Mouse (Mus musculus): ENCODE data around the gene C2cd4d. TPM values are rescaled to one million over a fixed set of nuclear protein-coding genes. Genes with fewer than 3 reads are reported as not detected.

Gene C2cd4d
- total RNA-seq (2021), result under 1 TPM; 0.32 to 0.82 TPM

- no peak for DNase-seq (ENCODE audit: low spot score in 2 of 2)
- intact Hi-C loops (cut with DNase I), result loop anchor here (10.0 kb wide), 1 partner anchor 243 kb away; no protein-coding TSS in a partner anchor
Observed at GRCm38 (mm10) chr3:94362138-94362537, at the start of gene C2cd4d. Gene C2cd4d (plus strand): TSS chr3:94362438.

DNA sequence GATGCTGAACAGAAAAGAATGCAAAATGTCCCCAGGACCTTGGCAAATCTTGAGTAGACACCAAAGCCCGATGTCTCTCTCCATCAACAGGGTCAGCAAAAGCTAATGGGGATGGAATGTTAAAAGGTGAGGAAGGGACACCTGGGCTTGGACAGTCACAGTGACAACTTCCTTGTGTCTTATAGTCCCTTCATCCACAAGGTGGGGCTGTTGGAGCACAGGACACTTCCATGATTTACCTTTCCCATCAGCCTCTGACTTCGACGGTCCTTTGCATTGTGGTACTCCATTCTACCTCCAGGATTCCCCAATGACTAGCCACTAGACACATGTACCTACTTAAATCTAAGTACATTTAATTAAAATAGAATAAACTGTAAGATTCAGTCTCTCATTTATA lies 33.6 kb upstream of the C2cd4d start:
- DNase-seq (ENCODE audit: low spot score in 2 of 2), result no peak
- intact Hi-C loops (cut with DNase I), result no loop called here

DNA sequence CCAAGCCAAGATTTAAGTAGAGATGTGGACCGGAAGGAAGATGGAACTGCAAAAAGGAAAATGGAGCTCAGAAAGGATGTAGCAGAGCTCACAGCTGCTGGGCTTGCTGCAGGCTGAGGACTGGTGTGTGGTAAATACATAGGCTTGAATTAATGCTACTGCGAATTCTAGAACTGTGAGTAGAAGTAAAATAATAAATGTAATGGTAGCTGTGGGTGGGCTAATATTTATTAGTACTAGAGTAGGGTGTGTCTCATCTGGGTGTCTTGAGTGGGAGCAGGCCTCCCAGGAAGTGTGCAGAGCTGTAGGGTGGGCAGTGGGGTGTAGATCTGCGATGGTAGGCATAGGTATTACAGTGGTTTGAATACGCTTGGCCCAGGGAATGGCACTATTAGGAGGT lies 27.8 kb upstream of the C2cd4d start:
- intact Hi-C loops (cut with DNase I), result no loop called here
- DNase-seq (ENCODE audit: low spot score in 2 of 2), result no peak

DNA sequence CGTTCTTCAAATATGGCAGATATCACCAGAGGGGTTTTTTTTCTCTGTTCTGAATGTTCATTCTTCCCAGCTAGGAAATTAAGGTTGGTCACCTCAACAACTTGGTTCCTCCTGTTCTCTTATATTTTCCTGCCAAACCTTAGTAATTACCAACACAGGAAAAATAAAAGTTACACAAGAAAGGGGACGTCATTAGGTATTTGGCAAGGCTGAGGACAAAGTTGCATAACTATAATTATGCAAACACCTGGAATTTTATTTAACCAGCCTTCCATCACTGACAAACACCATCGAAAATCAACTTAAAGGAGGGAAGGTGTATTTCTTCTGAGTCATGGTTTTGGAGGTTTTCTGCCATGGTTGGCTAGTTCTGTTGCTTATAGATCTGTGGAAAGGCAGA lies 23.7 kb upstream of the C2cd4d start:
- DNase-seq (ENCODE audit: low spot score in 2 of 2), result no peak
- intact Hi-C loops (cut with DNase I), result no loop called here

- no peak for DNase-seq (ENCODE audit: low spot score in 2 of 2)
- intact Hi-C loops (cut with DNase I), result no loop called here
Observed at GRCm38 (mm10) chr3:94341959-94342422, 20.2 kb upstream of the C2cd4d start, which contains the start of gene Them5. Gene Them5 (plus strand): TSS chr3:94342099.

GRCm38 (mm10) chr3:94342552-94342951 lies 19.7 kb upstream of the C2cd4d start:
- DNase-seq (ENCODE audit: low spot score in 2 of 2), result no peak
- intact Hi-C loops (cut with DNase I), result no loop called here

- no peak for DNase-seq (ENCODE audit: low spot score in 2 of 2)
- intact Hi-C loops (cut with DNase I), result no loop called here
Observed at GRCm38 (mm10) chr3:94344182-94344581, 18.1 kb upstream of the C2cd4d start.

DNA sequence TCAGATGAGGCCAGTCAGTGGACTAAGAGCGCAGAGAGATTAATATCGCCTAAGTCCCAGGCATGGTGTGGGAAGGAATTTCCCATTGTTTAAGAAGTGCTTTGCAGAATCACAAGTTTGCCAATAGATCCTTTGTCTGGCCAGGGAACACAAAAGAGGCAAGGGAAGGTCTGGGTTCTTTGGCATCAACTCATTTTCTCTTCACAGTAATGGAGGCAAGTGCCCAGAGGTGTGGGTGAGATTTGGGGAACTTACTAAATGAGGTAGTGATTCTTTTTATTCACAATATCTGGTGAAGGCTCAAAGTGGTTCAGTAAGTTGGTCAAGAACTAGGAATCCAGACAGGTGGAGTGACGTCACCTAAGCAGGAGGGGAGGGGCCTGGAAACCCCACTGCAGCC lies 17.3 kb upstream of the C2cd4d start:
- DNase-seq (ENCODE audit: low spot score in 2 of 2), result no peak
- intact Hi-C loops (cut with DNase I), result no loop called here

DNA sequence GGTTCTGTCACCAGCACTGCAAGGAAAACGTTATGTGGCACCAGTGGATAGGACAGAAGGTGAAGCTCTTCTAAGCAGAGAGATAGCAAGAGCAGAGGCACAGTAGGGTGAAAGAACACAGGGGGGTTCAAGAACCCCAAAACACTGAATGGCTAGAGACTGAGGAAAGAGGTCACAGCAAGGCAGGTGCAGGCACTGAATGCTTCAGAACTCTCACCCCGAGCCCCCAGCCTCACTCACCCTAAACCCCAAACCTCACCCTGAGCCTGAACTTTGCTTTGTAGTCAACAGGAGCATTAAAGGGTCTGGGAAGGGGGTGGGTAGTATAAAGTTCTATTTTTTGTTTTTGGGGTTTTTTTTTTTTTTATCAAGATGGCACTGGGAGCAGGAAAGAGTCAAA lies 14.1 kb upstream of the C2cd4d start:
- intact Hi-C loops (cut with DNase I), result no loop called here
- no peak for DNase-seq (ENCODE audit: low spot score in 2 of 2)

GRCm38 (mm10) chr3:94360812-94361211 lies 1.4 kb upstream of the C2cd4d start:
- no peak for DNase-seq (ENCODE audit: low spot score in 2 of 2)
- intact Hi-C loops (cut with DNase I), result loop anchor here (10.0 kb wide), 1 partner anchor 244 kb away; no protein-coding TSS in a partner anchor

DNA sequence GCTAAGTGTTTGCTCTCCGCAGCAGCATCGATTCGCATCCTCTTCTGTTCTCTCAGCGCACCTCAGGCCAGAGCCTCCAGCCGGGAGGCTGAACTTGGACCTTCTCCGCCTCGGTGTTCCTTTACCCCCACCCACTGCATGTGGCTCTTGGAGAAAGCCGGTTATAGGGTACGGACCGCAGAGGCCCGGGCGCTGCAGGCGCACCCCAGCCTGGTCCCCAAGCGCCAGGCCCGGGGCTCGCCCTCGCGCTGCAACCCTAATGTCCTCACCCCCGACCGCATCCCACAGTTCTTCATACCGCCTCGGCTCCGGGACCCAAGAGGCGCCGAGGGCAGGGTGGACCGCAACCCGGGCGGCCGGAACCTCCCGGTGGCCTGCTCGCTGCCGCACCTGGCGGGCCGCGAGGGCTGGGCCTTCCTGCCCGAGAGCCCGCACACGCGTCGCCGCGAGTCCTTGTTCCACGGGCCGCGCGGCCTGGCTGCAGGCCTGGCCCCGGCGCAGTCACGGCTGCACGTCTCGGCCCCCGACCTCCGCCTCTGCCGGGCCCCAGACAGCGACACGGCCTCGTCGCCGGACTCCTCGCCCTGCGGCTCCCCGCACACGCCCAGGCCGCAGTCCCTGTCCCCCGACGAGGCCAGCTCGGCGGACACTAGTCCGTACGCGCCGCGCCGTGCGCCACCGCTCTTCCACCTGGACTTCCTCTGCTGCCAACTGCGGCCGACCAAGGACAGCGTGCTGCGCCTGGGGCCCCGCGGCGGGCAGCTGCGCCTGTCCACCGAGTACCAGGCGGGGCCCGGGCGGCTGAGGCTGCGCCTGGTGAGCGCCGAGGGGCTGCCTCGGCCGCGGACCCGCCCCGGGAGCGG lies 1.3 kb downstream of the C2cd4d start:
- peak in 1 of 2 experiments; percentile 49 for DNase-seq (ENCODE audit: low spot score in 2 of 2)
- intact Hi-C loops (cut with DNase I), result loop anchor here (10.0 kb wide), 1 partner anchor 241 kb away; no protein-coding TSS in a partner anchor

DNA sequence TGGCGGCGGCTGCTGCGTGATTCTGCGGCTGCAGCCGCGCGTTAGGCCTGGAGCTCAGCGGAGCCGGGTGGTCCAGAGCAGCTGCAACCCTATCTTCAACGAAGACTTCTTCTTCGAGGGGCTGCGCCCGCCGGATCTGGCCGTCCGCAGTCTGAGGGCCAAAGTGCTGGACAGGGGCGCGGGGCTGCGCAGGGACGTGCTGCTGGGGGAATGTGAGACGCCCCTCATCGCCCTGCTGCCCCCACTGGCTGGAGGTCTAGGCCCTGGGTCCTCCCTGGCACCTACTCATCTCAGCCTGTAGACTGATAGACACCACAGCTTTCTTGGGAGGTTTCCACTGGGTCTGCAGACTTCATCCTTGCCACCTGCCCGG lies 1.9 kb downstream of the C2cd4d start:
- no peak for DNase-seq (ENCODE audit: low spot score in 2 of 2)
- intact Hi-C loops (cut with DNase I), result loop anchor here (10.0 kb wide), 1 partner anchor 241 kb away; no protein-coding TSS in a partner anchor

DNA sequence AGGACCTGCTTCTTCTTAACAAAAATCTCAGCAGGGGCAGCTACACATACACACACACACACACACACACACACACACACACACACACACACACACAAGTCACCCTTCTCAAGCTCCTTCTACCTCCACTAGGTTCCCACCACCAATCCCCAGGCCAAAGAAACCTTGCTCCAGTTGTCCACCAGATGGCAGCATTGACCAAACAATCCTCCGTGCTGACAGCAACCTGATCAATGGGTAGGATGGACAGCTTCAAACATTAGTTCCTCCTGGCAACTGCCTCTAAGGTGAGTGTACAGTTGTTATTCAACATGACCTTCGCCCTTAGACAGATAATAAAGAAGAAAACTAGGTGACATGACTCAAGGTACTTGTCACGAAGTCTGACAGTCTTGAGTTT lies 4.5 kb downstream of the C2cd4d start:
- intact Hi-C loops (cut with DNase I), result loop anchor here (2.0 to 10.0 kb wide), 3 partner anchors 46 to 238 kb away; partner anchors contain the start of genes Mrpl9, Oaz3 and Tdrkh
- DNase-seq (ENCODE audit: low spot score in 2 of 2), result peak; percentile 75 to 82

- no peak for DNase-seq (ENCODE audit: low spot score in 2 of 2)
- intact Hi-C loops (cut with DNase I), result loop anchor here (2.0 to 10.0 kb wide), 3 partner anchors 45 to 237 kb away; partner anchors contain the start of genes Mrpl9, Oaz3 and Tdrkh
Observed at GRCm38 (mm10) chr3:94367511-94367910, 5.3 kb downstream of the C2cd4d start.

- intact Hi-C loops (cut with DNase I), result loop anchor here (5.0 to 10.0 kb wide), 2 partner anchors 44 to 236 kb away; partner anchors contain the start of gene Tdrkh
- DNase-seq (ENCODE audit: low spot score in 2 of 2), result no peak
Observed at GRCm38 (mm10) chr3:94368631-94369030, 6.4 kb downstream of the C2cd4d start.

DNA sequence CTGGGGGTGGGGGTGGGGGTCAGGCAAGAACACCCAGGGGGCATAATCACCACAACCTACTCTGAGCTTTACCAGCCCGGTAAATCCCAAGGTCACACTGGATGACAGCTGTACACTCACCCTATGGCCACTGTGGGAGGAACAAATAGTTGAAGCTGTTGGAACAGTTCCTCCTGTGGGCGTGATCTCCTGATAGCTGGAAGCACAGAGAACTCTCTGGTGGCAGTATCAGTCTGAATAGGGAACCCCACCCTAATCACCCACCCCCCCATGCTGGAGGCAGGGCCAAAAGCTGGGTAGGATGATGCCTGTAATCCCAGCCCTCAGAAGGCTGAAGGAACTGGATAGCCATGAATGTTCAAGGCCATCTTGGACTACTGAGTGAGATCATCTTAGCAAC lies 7.5 kb downstream of the C2cd4d start:
- intact Hi-C loops (cut with DNase I), result loop anchor here (5.0 to 10.0 kb wide), 2 partner anchors 43 to 235 kb away; partner anchors contain the start of gene Tdrkh

GRCm38 (mm10) chr3:94371637-94372036 lies 9.4 kb downstream of the C2cd4d start:
- intact Hi-C loops (cut with DNase I), result no loop called here
- DNase-seq (ENCODE audit: low spot score in 2 of 2), result peak in 1 of 2 experiments; percentile 17

More for the DNA sequence above, 7.5 kb downstream of the C2cd4d start:
- no peak for DNase-seq (ENCODE audit: low spot score in 2 of 2)

DNA sequence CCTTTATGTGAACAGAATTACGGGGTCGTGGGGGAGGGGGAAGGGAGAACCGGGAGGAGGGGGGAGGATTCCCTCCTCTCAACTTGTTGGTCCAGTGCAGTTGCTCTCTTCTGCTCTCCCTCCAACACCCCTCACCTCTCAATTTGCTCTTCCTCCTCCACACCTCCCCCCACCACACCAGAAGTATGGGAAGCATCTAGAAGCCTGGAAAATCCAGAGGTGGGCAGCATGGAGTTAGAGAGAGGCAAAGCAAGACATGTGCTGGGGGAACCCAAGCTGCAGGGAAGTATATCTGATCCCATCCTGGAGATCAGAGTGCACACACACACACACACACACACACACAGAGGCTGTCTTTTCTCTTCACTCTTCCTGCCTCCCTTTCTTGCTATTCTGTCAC lies 9.8 kb downstream of the C2cd4d start:
- DNase-seq (ENCODE audit: low spot score in 2 of 2), result no peak
- intact Hi-C loops (cut with DNase I), result no loop called here

DNA sequence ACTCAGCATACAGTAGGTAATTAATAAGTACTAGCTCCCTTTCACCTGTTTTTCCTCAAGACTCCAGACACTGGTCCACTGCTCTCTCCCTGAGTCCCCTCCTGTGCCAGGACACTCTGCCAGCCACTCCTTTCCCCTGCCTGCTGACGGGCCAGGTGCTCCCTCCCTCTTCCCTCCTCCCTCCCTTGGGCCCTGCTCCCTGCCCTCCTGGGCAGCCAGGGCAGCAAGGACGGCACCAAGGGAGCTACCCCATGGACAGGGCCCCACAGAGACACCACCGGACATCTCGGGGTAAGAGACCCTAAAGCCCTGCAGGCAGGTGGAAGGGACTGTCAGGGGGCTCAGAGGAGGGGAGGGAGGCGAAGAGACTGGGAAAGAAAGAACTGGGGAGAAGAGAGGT lies 10.4 kb downstream of the C2cd4d start, which contains the start of gene Rorc:
TSS of gene Rorc (plus strand) at position 154 of the 400 bp plus-strand sequence.
- no peak for DNase-seq (ENCODE audit: low spot score in 2 of 2)
- intact Hi-C loops (cut with DNase I), result no loop called here

- no peak for DNase-seq (ENCODE audit: low spot score in 2 of 2)
Observed at GRCm38 (mm10) chr3:94373090-94373489, 10.9 kb downstream of the C2cd4d start.

DNA sequence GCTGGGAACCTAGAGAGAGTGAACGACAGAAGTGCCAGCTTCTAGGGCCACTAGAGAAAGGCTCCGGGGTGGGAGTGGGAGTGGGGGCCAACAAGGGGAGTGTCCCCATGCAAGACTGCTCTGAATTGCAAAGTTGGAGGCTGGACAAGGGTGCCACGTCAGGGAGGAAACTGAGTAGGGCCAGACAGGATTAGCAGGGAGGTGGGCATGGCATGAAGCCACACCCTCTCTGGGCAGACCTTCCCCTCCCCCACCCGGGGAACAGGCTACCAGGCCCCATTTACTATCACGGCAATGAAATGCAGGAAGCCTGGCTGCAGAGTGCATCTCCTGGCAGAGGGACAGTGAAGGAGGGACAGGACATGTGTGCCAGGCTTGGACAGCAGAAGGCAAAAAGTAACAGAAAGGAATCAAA lies 11.4 kb downstream of the C2cd4d start:
- DNase-seq (ENCODE audit: low spot score in 2 of 2), result no peak
- intact Hi-C loops (cut with DNase I), result no loop called here

More at GRCm38 (mm10) chr3:94373090-94373489, 10.9 kb downstream of the C2cd4d start:
- intact Hi-C loops (cut with DNase I), result no loop called here
